Mouse (Mus musculus): Measurements from ENCODE around the gene Hltf.
"Not testable (repeated sequence)": the region's sequence is repeated elsewhere in the genome, so short reads cannot be mapped to it uniquely, and the experiment has no call there.

The Hltf gene

GRCm38 (mm10) chr3:20104776-20105175 is 47.2 kb downstream of the Hltf start:
- DNase-seq (ENCODE audit: low spot score in 2 of 2) = no peak

- no peak for DNase-seq (ENCODE audit: low spot score in 2 of 2)
Measured at GRCm38 (mm10) chr3:20108881-20109280, 51.3 kb downstream of the Hltf start.

- DNase-seq (ENCODE audit: low spot score in 2 of 2) = no peak
Measured at GRCm38 (mm10) chr3:20111913-20112312, 54.3 kb downstream of the Hltf start.

DNA sequence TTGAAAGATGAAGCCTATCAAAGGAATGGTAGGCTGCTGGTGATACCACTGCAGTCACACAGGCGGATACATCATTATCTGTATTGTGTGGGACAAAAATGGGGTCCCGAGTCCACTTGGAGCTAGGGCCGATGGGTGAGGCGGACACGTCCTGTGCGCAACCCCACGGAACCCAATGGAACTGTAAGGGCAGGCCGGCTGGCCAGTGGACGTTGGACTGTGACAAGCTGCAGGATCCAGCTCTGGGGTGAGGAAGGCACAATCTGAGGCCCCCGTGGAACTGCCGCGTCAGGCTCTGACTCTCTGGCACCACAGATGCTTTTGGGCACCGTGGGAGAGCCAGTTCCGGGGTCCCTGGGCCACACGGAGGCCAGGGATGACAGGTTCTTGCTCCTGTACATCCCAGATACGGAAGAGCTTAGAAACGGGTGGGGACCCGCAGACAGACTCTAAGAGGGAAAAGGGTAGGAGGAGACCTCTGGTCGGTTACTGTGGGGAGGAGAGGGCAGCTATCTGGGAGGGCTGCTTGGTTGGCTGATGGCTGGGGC is 61.5 kb downstream of the Hltf start:
- DNase-seq (ENCODE audit: low spot score in 2 of 2) = no peak

DNA sequence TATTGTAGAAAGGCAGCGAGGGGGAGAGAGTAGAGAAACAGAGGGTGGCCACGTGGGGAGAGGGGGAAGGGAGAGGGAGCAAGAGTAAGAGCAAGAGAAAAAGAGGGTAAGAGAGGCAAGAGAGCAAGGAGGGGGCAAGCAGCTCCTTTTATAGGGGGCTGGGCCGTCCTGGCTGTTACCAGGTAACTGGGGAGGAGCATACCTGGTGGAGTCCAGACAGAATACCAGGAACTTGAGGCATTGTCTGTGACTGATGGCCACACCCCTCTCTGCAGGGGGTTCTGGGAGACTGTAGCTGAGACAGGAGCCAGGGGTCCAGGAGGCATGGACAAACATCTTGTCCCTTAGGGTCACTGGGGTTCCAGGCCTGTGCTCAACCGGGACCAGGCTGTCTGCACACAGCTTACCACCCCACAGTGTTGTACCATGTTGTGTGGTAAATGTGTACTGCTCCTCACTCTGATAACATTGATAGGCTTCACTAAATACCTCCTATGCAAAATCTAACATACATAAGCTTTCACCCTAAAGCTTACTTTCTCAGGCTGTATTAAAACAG is 62.2 kb downstream of the Hltf start:
- no peak for DNase-seq (ENCODE audit: low spot score in 2 of 2)

- DNase-seq (ENCODE audit: low spot score in 2 of 2) = not testable (repeated sequence)
Measured at GRCm38 (mm10) chr3:20121582-20121981, 64.0 kb downstream of the Hltf start.

GRCm38 (mm10) chr3:20125604-20126003 is 68.0 kb downstream of the Hltf start:
- DNase-seq (ENCODE audit: low spot score in 2 of 2) = no peak

DNA sequence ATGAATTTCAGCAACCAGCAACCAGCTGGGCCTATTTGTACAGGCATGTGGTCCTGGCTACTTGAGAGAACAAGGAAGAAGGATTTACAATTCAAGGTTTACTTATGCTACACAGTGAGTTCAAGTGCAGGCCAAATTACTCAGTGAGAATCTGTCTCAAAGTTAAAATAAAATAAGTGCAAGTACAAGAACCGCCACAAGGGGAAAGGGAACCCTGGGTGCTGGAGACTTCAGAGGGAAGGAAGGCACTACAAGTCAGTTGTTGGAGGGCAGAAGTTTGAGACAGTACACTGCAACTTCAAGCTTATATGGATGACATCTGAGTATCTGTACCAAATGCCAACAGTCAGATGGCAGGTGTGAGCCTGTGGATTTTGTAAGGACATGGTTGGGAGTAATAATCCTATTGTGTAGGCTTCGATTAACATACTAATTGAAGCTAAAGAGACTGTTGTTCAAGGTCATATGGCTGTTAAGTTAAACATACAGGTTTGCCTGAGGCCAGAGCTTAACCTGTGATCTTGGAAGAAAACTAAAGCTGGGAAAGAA is 69.5 kb downstream of the Hltf start:
- peak in 1 of 2 experiments; percentile 27 for DNase-seq (ENCODE audit: low spot score in 2 of 2)

DNA sequence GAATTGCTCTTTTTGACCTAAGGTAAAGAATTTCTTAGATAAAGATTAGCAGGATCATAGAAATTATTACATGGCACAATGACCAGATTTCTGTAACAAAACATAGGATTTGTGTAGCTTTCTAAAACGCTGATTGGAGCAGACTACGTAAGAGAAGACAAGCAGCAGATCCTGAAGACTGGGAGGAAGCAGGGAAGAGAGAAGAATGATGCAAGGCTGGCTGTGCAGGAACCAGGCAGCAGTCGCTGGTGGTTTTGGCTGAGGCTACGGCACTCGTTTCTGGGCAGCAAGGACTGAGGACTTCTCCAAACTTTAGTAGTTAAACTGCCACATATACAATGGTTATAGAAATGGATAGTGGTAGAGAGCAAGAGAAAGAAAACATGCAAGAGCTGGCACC is 71.9 kb downstream of the Hltf start:
- no peak for DNase-seq (ENCODE audit: low spot score in 2 of 2)

DNA sequence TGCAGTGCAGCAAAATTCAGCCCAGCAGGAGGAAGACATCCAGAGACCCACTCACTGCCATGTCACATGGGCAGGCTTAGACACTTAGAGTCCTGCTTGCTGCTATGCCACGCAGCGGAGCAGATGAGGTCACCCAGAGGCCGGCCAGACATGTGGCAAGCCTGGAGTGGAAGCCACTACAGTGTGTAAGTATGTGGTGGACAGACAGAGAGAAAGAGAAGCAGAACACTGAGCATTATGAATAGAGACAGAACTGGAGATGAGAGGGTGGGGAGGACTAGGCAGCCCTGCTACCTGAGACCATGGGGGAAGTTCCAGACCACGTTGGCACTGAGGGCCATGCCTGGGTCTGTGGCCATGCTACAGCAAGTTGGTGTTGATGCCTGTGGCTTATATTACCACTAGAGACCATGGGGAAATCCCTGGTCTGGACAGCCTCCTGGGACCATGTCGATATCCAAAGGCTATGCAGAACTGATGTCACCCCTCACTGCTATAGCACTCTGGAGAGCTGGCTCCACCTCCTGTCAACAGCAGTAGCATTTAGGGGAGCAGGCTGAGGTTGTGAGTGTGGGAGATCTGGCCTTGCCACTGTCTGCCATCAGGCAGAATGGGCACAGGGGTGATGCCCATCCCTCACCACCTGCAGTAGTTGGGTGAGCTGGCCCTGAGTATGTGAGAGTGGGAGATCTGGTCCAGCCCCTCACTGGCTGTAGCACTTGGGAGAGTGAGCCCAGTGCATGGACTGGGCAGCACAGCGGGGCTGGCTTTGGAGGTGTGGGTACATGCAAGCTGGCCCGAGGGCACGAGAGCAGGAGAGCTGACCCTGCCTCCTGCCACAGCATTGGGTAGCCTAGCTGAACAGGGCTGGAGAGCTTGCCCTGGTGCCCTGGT is 73.1 kb downstream of the Hltf start:
- DNase-seq (ENCODE audit: low spot score in 2 of 2) = no peak

GRCm38 (mm10) chr3:20131350-20131720 is 73.7 kb downstream of the Hltf start:
- DNase-seq (ENCODE audit: low spot score in 2 of 2) = no peak

- DNase-seq (ENCODE audit: low spot score in 2 of 2) = no peak
Measured at GRCm38 (mm10) chr3:20132731-20133130, 75.1 kb downstream of the Hltf start.

DNA sequence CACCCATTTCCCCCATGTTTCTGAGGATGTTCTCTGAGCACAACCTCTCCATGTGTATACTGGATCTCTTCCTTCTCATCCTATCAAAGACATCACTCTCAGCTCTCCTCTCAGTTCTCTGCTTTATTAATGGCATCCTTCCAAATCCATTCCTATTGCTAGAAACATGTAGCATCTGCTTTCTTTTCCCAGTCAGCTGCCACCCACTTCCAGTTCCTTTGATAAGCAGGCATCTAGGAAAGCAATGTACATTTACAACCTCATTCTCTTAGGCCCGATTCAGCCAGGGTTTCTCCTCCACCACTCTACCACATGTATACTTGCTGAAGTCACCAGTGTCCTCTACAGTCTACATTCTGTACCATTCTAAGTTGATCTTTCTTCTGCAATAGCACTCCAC is 76.1 kb downstream of the Hltf start:
- no peak for DNase-seq (ENCODE audit: low spot score in 2 of 2)

GRCm38 (mm10) chr3:20134545-20134944 is 76.9 kb downstream of the Hltf start:
- DNase-seq (ENCODE audit: low spot score in 2 of 2) = no peak

- no peak for DNase-seq (ENCODE audit: low spot score in 2 of 2)
Measured at GRCm38 (mm10) chr3:20136868-20137581, 79.4 kb downstream of the Hltf start.

DNA sequence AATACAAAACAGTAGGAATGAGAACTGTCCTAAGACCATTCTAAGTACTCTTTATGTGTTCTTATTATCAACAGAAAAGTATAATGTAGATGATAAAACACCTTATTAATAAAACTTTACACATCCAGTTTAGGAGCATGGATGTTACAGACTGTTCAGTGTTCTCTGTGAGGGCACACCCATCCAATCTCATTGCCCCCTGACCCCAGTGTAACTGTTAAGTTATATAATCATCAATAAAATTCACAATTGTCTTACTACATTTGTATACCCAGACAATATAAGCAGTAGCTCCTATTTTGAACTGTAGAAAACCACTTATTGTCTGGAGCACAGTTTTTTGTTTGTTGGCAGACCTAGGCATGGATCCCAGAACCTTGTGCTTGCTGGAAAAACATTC is 83.6 kb downstream of the Hltf start:
- DNase-seq (ENCODE audit: low spot score in 2 of 2) = no peak

DNA sequence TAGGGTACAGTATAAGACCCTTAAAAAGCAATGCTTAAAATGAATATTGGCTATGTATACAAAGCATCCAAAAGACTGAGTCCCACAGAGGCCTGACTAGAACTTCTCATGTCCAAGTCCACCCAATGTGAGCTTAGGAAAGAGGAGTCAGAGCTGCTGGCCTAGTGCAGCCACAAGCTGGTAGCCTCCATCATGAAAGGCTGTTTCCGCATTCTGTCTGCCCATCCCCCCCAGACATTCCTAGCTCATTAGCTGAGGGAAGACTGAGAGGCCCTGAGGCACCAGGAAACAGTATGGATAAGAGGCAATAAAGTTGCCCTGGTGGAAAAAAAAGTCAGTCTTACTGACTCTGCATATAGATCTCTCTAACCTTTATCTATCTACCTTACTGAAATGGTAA is 84.1 kb downstream of the Hltf start:
- DNase-seq (ENCODE audit: low spot score in 2 of 2) = no peak

DNA sequence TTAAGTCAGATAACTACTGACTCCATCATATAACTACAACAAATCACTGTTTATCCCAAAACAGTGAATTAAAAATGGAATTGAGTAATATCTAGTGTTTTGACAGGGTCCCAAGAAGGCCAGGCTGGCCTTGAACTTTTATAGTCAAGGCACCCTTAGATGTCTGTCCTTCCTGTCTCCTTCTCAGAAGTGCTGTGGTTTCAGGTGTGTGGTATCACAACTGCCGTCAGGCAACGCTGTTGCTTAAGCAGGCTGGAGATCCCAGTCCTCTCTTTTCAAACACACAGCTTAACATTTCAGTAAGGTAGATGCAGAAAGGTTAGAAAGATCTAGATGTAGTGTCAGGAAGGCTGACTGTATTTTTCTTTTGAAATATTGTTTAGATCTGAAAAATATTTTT is 84.5 kb downstream of the Hltf start:
- DNase-seq (ENCODE audit: low spot score in 2 of 2) = peak; percentile 30 to 39

GRCm38 (mm10) chr3:20142576-20142975 is 85.0 kb downstream of the Hltf start:
- DNase-seq (ENCODE audit: low spot score in 2 of 2) = no peak

- DNase-seq (ENCODE audit: low spot score in 2 of 2) = no peak
Measured at GRCm38 (mm10) chr3:20143726-20144125, 86.1 kb downstream of the Hltf start.

- no peak for DNase-seq (ENCODE audit: low spot score in 2 of 2)
Measured at GRCm38 (mm10) chr3:20144401-20144800, 86.8 kb downstream of the Hltf start.

- no peak for DNase-seq (ENCODE audit: low spot score in 2 of 2)
Measured at GRCm38 (mm10) chr3:20145696-20146113, 88.1 kb downstream of the Hltf start.

All from thymus, postnatal 10 days (tissue).